Mouse (Mus musculus): ENCODE measurements around the gene Pter.

DNA sequence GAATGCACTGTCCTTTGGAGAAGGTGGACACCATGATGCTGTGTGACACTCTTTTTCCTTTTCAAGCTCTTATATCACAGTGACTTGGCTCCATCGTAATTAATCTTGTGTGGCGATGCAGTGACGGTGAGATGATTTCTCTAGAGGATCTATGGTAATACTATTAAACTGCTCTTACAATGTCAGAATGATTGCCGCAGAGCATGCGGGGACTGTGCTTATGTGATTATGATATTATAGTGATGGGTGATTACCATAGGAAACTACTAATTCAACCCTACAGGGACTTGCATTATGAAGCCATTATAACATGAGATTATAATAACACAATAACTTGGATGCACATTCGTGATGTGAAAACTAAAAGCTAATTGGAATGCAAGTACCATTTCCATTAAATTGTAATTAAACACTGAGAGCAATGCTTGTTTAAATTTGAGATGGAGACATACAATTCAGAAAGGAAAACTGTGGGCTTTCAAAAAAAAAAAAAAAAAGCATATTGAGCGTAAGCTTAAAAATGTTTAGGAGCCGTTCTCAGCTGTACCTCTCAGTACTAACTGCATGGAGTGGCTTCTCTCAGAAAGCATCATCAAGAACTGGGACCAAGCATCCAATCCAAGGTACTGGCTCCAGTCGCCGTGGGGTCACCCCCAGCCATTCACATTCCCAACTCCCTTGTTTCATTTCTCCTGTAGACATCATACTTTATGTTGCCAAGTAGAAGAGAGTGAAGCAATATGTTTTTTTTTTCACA, 13.8 kb downstream of the Pter start:
- TF ChIP-seq CTCF (IDR thresholded peaks at IDR 0.05; ENCODE audit: borderline replicate concordance, extremely low read depth, insufficient read depth, insufficient read length) (no peak), POLR2A (IDR thresholded peaks at IDR 0.05; ENCODE audit: borderline replicate concordance, extremely low read depth, insufficient read depth, insufficient read length, poor library complexity, severe bottlenecking) (no peak)
